Mouse (Mus musculus) lung, postnatal 0 days (tissue): ENCODE results near the gene Slc26a1.

Experiments
- CTCF ChIP-seq: IDR thresholded peaks from 2 replicates; pipeline ENCODE4 v1.5.1; 2016; ENCODE audit warnings: antibody characterized with exemption, mild to moderate bottlenecking
- EP300 ChIP-seq: IDR thresholded peaks from 2 replicates; pipeline ENCODE4 v1.6.1; 2016; ENCODE audit warnings: antibody characterized with exemption, mild to moderate bottlenecking, control low read depth

- no peak for TF ChIP-seq EP300
- peak; percentile 87 for TF ChIP-seq CTCF
These were observed 23.5 kb downstream of the Slc26a1 start for GRCm38 (mm10) chr5:108651823-108652222.
